Mouse (Mus musculus) forebrain, embryonic 15.5 days (tissue): Measurements from ENCODE around the gene Sgce. TPM values are rescaled to one million over a fixed set of nuclear protein-coding genes. Genes with fewer than 3 reads are reported as not detected.

Experiments used
- ATAC-seq: fragments of 200-750 bp; cut with Nextera tagmentation; replicated peaks from 2 replicates; pipeline ENCODE4 v1.8.0; 2017; ENCODE audit warnings: mild to moderate bottlenecking, moderate TSS enrichment, moderate library complexity
- H3K27ac ChIP-seq: fragments of 300-500 bp; sonication (generic); replicated peaks from 2 replicates; pipeline ENCODE4 v1.5.1; 2015; ENCODE audit warnings: mild to moderate bottlenecking, inconsistent platforms
- H3K27me3 ChIP-seq: fragments of 300-500 bp; sonication (generic); 2 replicates; pipeline ENCODE4 v1.6.1; 2015; ENCODE audit warnings: inconsistent platforms
- H3K36me3 ChIP-seq: fragments of 300-500 bp; sonication (generic); 2 replicates; pipeline ENCODE4 v1.6.1; 2015; ENCODE audit warnings: mild to moderate bottlenecking, inconsistent platforms
- H3K4me1 ChIP-seq: fragments of 300-500 bp; sonication (generic); 2 replicates; pipeline ENCODE4 v1.6.1; 2015; ENCODE audit warnings: inconsistent platforms
- H3K4me2 ChIP-seq: fragments of 300-500 bp; sonication (generic); replicated peaks from 2 replicates; pipeline ENCODE4 v1.6.1; 2015; ENCODE audit warnings: mild to moderate bottlenecking, inconsistent platforms
- H3K4me3 ChIP-seq: fragments of 300-500 bp; sonication (generic); 2 replicates; pipeline ENCODE4 v1.5.1; 2015; ENCODE audit warnings: mild to moderate bottlenecking, inconsistent platforms
- H3K9ac ChIP-seq: fragments of 300-500 bp; sonication (generic); replicated peaks from 2 replicates; pipeline ENCODE4 v1.6.1; 2015; ENCODE audit warnings: mild to moderate bottlenecking, inconsistent platforms
- H3K9me3 ChIP-seq: fragments of 300-500 bp; sonication (generic); 2 replicates; pipeline ENCODE4 v1.6.1; 2016; ENCODE audit warnings: inconsistent platforms
- WGBS: fragments of 180-500 bp; shearing (Covaris S2); methylation state at CpG from one replicate; pipeline ENCODE4 v1.1.7; 2015; ENCODE audit warnings: mixed read lengths; 5-methylcytosine and 5-hydroxymethylcytosine counted together
- polyA plus RNA-seq: library from polyadenylated mRNA; unstranded; fragments of >200 nt; fragmentation: Nextera tagmentation; extraction: Ambion mirVana; gene quantifications from 2 replicates; pipeline ENCODE4 v1.2.1, GENCODE M21; 2015

The Sgce gene
- polyA plus RNA-seq, 1 experiment from 2014 or later, result 50.6 TPM

GRCm38 (mm10) chr6:4631464-4631863 is 115.5 kb downstream of the Sgce start:
- Histone ChIP-seq H3K4me1 (no peaks in the 10 kb centered on the region; the same call in 1 of the 2 replicates), H3K9me3 (no peaks in the 10 kb centered on the region), H3K4me2 (no peak overlapping the region), H3K27ac (no peak overlapping the region), H3K9ac (no peak overlapping the region), H3K27me3 (no peaks in the 10 kb centered on the region), H3K36me3 (no peaks in the 10 kb centered on the region), H3K4me3 (no peak overlapping the region)
- ATAC-seq, result no peak
- WGBS, result 51% methylated on average over 3 of the region's 3 CpGs

Other genes with a start within 250 kb of the Sgce start
- gene Col1a2, start 242.4 kb downstream of the Sgce start, polyA plus RNA-seq, result 38.6 and 40.4 TPM in 2 replicates
- gene Casd1, start 146.4 kb downstream of the Sgce start, polyA plus RNA-seq, result 34.1 and 40.3 TPM in 2 replicates
- 4.0 and 5.0 TPM in 2 replicates for gene Peg10, start 99 bp upstream of the Sgce start, polyA plus RNA-seq
- gene Ppp1r9a, start 155.7 kb upstream of the Sgce start, polyA plus RNA-seq, result 36.4 and 43.8 TPM in 2 replicates